Mouse (Mus musculus) layer of hippocampus, adult 11-12 months (tissue): ENCODE data around the gene Cldn19.

Experiments
- DNase-seq: peaks from one replicate; pipeline ENCODE4 v3.0.0; 2022; ENCODE audit warnings: low spot score

Gene Cldn19

GRCm38 (mm10) chr4:119300761-119301160 is 45.5 kb downstream of the Cldn19 start:
- DNase-seq, result no peak

DNA sequence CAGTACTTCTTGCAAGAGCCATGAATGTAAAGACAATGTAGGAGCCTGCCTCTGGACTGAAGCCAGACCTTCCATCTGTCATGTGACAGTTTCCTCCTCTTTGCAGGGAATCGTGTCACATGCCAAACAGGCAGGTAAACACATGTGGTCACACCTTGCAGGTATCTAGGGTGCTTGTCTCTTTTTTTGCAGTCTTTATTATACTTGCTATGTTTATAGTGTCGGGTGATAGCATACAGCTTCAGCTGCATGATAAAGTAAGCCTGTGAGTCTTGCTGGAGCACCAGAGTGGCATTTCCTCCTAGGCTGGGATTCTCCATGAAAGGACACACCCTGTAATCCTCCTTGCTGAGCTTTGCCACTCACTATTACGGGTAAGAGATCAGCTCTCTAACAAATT is 46.6 kb downstream of the Cldn19 start:
- no peak for DNase-seq

- DNase-seq, result no peak
These were observed 48.1 kb downstream of the Cldn19 start for GRCm38 (mm10) chr4:119303291-119303690.

DNA sequence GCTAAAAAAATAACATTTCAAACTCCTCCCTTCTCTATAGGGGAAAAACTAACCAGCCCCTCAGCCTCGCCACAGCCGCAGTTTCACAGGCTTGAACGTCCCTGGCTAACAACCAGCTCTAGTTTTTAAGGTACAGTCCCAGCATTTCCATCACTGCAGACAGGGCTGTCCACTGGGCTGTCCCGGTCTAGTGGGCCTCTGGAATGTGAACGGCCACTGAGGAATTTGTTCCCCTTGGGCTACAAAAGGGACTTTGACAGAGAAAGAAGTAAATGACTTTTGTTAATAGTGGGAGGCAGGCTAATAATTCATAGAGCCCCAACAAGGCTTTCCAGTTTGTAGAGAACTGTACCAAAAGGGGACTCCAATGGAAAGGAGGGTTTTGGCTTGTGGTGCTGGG is 50.2 kb downstream of the Cldn19 start:
- no peak for DNase-seq
